Mouse (Mus musculus): ENCODE measurements at regions not wholly inside any gene's neighbourhood (a gene's known extent, or its start where the extent isn't known, plus 50 kb on each side); places are given as distances from the start of the nearest gene placed in this dataset.

GRCm38 (mm10) chr6:31161445-31162340 is 202.8 kb upstream of the Klf14 start:
- no peak for TF ChIP-seq POLR2A (IDR thresholded peaks at IDR 0.05; ENCODE audit: low read depth, low read length)
- TF ChIP-seq CTCF (IDR thresholded peaks at IDR 0.05; ENCODE audit: borderline replicate concordance, insufficient read depth, low read length), result no peak
